Comparison of ENCODE assay signal across 12 mouse cellular contexts in genomic region chr6:86638434-86638833, GRCm38 (mm10). TPM values are rescaled to one million over a fixed set of nuclear protein-coding genes. Genes with fewer than 3 reads are reported as not detected.
DNase-seq lines count a peak whose midpoint lies in the region; ATAC-seq and TF ChIP-seq lines count a peak whose summit lies in the region.
"Had no signal": no experiment of that assay in that cellular context is flagged by ENCODE, and none has a peak within 500 bp of the region (broad histone marks: within the 10 kb centered on the region; RNA-seq: fewer than 3 reads in every experiment).

No protein-coding gene starts in this region.

- TF ChIP-seq CTCF in cerebellum, adult 2 months (IDR thresholded peaks at IDR 0.05; ENCODE audit: borderline replicate concordance, insufficient read depth, low read depth, low read length) = peak; percentile 59
- peak; percentile 68 for TF ChIP-seq CTCF in intestine, postnatal 0 days (IDR thresholded peaks at IDR 0.05; ENCODE audit: low read depth)

- no peaks in the 10 kb centered on the region for H3K4me1 ChIP-seq in cerebellum, adult 2 months (ENCODE audit: control insufficient read depth, insufficient read depth, low read length)
- 0 out of 2 replicates have a peak, but pooled peaks cover 4% of the 10 kb centered on the region for H3K4me1 ChIP-seq in intestine, postnatal 0 days (replicated peaks; ENCODE audit: control insufficient read depth, insufficient read depth, low read length)
- peaks cover 5% of the 10 kb centered on the region; the same call in 1 of the 2 replicates for H3K4me1 ChIP-seq in intestine, embryonic 16.5 days (ENCODE audit: control insufficient read depth, insufficient read depth, low read length)

- H3K27ac ChIP-seq in cerebellum, adult 2 months (ENCODE audit: insufficient read depth, low read length) = no peak overlapping the region
- no peak overlapping the region for H3K27ac ChIP-seq in intestine, postnatal 0 days (ENCODE audit: low read depth, low read length)
- no peak overlapping the region for H3K27ac ChIP-seq in intestine, embryonic 16.5 days (ENCODE audit: low read length)
- H3K27ac ChIP-seq: intestine, embryonic 15.5 days had no signal

- 31% methylated on average over 2 of the region's 2 CpGs for WGBS in cerebellum, adult 2 months
- WGBS in intestine, postnatal 0 days = 41% methylated on average over 2 of the region's 2 CpGs
- 28% methylated on average over 2 of the region's 2 CpGs for WGBS in intestine, embryonic 16.5 days

- H3K4me2 ChIP-seq in intestine, postnatal 0 days (replicated peaks; ENCODE audit: low read depth) = no peak overlapping the region
- H3K4me2 ChIP-seq in intestine, embryonic 16.5 days (ENCODE audit: low read depth, low read length) = no peak overlapping the region
- H3K4me2 ChIP-seq: intestine, embryonic 15.5 days had no signal

- no peak for ATAC-seq in intestine, postnatal 0 days
- ATAC-seq in intestine, embryonic 16.5 days = no peak
- peak; percentile 29 for ATAC-seq in granulocyte monocyte progenitor cell, adult 5-6 weeks (replicated peaks; ENCODE audit: poor library complexity, severe bottlenecking)
- ATAC-seq: intestine, embryonic 15.5 days had no signal

- intact Hi-C loops in left cerebral cortex, postnatal 14 days (cut with DNase I) = loop anchor here (5.0 kb wide), 1 partner anchor 41 kb away; no protein-coding TSS in a partner anchor

- no peak overlapping the region for H3K4me3 ChIP-seq in cerebellum, adult 2 months (replicated peaks; ENCODE audit: insufficient read depth, low read depth, low read length)
- H3K4me3 ChIP-seq in intestine, postnatal 0 days (ENCODE audit: low read depth, low read length) = no peak overlapping the region
- no peak overlapping the region for H3K4me3 ChIP-seq in intestine, embryonic 16.5 days (ENCODE audit: low read length)
- H3K4me3 ChIP-seq: intestine, embryonic 15.5 days had no signal

- H3K27me3 ChIP-seq in cerebellum, adult 2 months (ENCODE audit: control insufficient read depth, insufficient read depth, low read length) = no peaks in the 10 kb centered on the region
- H3K27me3 ChIP-seq in intestine, postnatal 0 days (replicated peaks; ENCODE audit: control insufficient read depth, insufficient read depth, low read length) = no peaks in the 10 kb centered on the region
- H3K27me3 ChIP-seq in intestine, embryonic 16.5 days (replicated peaks; ENCODE audit: control insufficient read depth, insufficient read depth, low read length) = no peaks in the 10 kb centered on the region
- H3K27me3 ChIP-seq: intestine, embryonic 15.5 days had no signal

- H3K36me3 ChIP-seq in intestine, postnatal 0 days (ENCODE audit: control insufficient read depth, insufficient read depth) = no peaks in the 10 kb centered on the region
- H3K36me3 ChIP-seq in intestine, embryonic 16.5 days (ENCODE audit: control insufficient read depth, insufficient read depth, low read length) = no peaks in the 10 kb centered on the region
- H3K36me3 ChIP-seq: intestine, embryonic 15.5 days had no signal

- TF ChIP-seq POLR2A in cerebellum, adult 2 months (IDR thresholded peaks at IDR 0.05; ENCODE audit: borderline replicate concordance, insufficient read depth, low read length) = no peak

- no peak for DNase-seq in cerebellum, adult 2 months
- DNase-seq in cerebellum, postnatal 25 days = no peak
- DNase-seq in 416B (ENCODE audit: low read depth) = peak; percentile 26
- DNase-seq in right cerebral cortex, adult 18-20 months = no peak
- DNase-seq in left cerebral cortex, postnatal 14 days (ENCODE audit: low spot score in 2 of 2) = no peak
- DNase-seq: cerebellum, adult 11-12 months; left cerebral cortex, postnatal 4 days; spleen, adult 18-20 months had no signal

- no peak overlapping the region for H3K9ac ChIP-seq in intestine, postnatal 0 days (ENCODE audit: low read depth, low read length)
- no peak overlapping the region for H3K9ac ChIP-seq in intestine, embryonic 16.5 days (ENCODE audit: low read depth, low read length)
- H3K9ac ChIP-seq: intestine, embryonic 15.5 days had no signal

- no peaks in the 10 kb centered on the region for H3K9me3 ChIP-seq in intestine, postnatal 0 days (ENCODE audit: control insufficient read depth)
- no peaks in the 10 kb centered on the region for H3K9me3 ChIP-seq in intestine, embryonic 16.5 days (ENCODE audit: control insufficient read depth, low read length)
- H3K9me3 ChIP-seq: intestine, embryonic 15.5 days had no signal

RNA-seq across cellular contexts. Expression of gene Asprv1, which starts 10.5 kb away (rescaled TPM):
- polyA plus RNA-seq in cerebellum, adult 2 months (2012; rRNA removed) = 2.1 and 2.5 TPM in 2 replicates
- 1.3 and 1.6 TPM in 2 replicates for polyA plus RNA-seq in intestine, postnatal 0 days (2015; fragmentation: Nextera tagmentation; extraction: Ambion mirVana)
- polyA plus RNA-seq in intestine, embryonic 16.5 days (2015; fragmentation: Nextera tagmentation; extraction: Ambion mirVana) = 0.73 and 1.1 TPM in 2 replicates
- not detected in 2 replicates for total RNA-seq in granulocyte monocyte progenitor cell, adult 5-6 weeks (2014; fragmentation: Nextera tagmentation)
- 0.98 TPM in 1 of 2 replicates, not detected in the other for total RNA-seq in granulocyte monocyte progenitor cell, adult 5-6 weeks (2017)
- 1 to 10 TPM; 1.5 to 1.7 TPM for total RNA-seq in left cerebral cortex, postnatal 14 days (2021)

RNA-seq across cellular contexts. Expression of gene Mxd1, which starts 30.5 kb away (rescaled TPM):
- polyA plus RNA-seq in cerebellum, adult 2 months (2012; rRNA removed) = 21.1 and 21.9 TPM in 2 replicates
- polyA plus RNA-seq in intestine, postnatal 0 days (2015; fragmentation: Nextera tagmentation; extraction: Ambion mirVana) = 23.1 and 23.9 TPM in 2 replicates
- 15.0 and 19.7 TPM in 2 replicates for polyA plus RNA-seq in intestine, embryonic 16.5 days (2015; fragmentation: Nextera tagmentation; extraction: Ambion mirVana)
- 5.3 and 7.3 TPM in 2 replicates for total RNA-seq in granulocyte monocyte progenitor cell, adult 5-6 weeks (2014; fragmentation: Nextera tagmentation)
- total RNA-seq in granulocyte monocyte progenitor cell, adult 5-6 weeks (2017) = 16.3 and 20.0 TPM in 2 replicates
- total RNA-seq in left cerebral cortex, postnatal 14 days (2021) = 10 to 100 TPM; 21.5 to 21.6 TPM

RNA-seq across cellular contexts. Expression of gene Snrnp27, which starts 45.9 kb away (rescaled TPM):
- 59.8 and 62.5 TPM in 2 replicates for polyA plus RNA-seq in cerebellum, adult 2 months (2012; rRNA removed)
- polyA plus RNA-seq in intestine, postnatal 0 days (2015; fragmentation: Nextera tagmentation; extraction: Ambion mirVana) = 86.4 and 97.1 TPM in 2 replicates
- polyA plus RNA-seq in intestine, embryonic 16.5 days (2015; fragmentation: Nextera tagmentation; extraction: Ambion mirVana) = 85.1 and 85.3 TPM in 2 replicates
- 58.6 and 108 TPM in 2 replicates for total RNA-seq in granulocyte monocyte progenitor cell, adult 5-6 weeks (2014; fragmentation: Nextera tagmentation)
- 112 and 131 TPM in 2 replicates for total RNA-seq in granulocyte monocyte progenitor cell, adult 5-6 weeks (2017)
- total RNA-seq in left cerebral cortex, postnatal 14 days (2021) = 10 to 100 TPM; 53.0 to 54.2 TPM
